Mouse (Mus musculus) T-cell, adult 2 months (primary cell): ENCODE results near the gene Sf3b1.
A peak's percentile ranks its signal among the peaks of the same experiment; 100 is the strongest.
"Not testable (repeated sequence)": the region's sequence is repeated elsewhere in the genome, so short reads cannot be mapped to it uniquely, and the experiment has no call there.

ENCODE experiments used
- DNase-seq: peaks from one replicate; pipeline ENCODE4 v3.0.0; 2022; ENCODE audit warnings: low spot score

Sf3b1 gene

DNA sequence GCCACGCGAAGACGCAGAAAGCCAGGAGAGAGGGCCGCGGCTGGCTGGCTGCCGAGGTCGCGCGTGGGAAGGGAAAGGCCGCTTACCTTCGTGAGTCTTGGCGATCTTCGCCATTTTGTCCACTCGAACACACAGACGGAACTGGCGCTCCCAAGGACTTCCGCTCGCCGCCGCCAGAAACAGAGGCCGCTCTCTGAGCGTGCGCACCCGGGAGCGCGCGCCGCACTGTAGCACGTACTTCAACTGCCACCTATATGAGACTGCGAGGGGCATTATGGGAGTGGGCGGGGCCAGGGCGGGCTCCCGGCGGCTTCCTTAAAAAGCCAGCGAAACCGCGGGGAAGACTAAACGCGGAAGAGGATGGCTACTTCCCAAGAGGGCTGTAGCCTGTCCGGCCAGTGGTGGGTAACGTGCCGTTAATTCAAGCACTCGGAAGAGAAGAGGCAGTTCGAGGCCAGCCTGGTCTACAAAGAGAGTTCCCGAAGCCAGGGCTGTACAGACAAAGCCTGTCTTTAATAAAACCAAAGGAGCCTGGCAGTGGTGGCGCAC is at the start of gene Sf3b1:
Gene Sf3b1 (minus strand): TSS at position 229 of the 549 bp plus-strand sequence.
- peak; percentile 97 for DNase-seq

DNA sequence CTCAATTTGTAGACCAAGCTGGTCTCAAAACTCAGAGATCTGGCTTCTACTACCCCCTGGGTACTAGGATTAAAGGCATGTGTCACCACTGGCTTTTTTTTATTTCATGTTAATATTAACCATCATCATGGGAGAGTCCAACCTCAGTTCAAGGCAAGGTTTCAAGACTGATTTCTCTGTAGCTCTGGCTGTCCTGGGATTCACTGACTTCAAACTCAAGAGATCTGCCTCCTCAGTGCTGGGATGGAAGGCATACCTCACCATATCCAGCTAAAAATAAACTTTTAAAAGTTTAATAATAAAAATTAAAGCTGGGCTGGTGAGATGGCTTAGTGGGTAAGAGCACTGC is 49.1 kb upstream of the Sf3b1 start:
- no peak for DNase-seq

DNA sequence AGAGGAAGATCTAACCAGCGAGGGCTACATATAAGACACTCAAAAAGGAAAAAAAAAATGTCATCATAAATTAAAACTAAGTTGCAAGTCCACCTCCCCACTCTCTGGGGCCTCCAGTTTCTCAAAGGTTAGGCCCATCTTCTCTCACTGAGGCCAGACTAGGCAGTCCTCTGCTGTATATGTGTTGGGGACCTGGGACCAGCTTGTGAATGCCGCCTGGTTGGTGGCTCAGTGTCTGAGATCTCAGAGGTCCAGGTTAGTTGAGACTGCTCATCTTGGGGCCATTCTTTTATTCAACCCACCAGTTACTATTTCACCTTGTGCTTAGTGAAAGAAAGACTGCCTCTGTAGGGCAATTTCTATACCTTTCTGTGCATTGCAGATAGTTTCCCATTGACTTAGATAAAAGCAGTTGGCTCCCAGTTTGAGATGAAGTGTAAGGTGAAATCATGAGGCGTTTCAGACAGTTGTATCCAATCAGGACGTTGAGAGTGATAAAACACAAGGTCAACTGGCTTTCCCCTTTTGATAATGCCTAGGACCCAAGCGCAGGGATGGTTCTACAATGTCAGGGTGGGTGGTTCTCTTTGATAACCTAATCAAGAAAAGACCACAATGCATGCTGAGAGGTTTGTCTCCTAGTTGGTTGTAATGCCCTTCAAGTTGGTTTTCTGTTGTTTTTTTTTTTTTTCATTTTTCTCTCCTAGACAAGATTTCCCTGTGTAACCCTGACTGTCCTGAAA is 48.5 kb upstream of the Sf3b1 start:
- DNase-seq = no peak

DNA sequence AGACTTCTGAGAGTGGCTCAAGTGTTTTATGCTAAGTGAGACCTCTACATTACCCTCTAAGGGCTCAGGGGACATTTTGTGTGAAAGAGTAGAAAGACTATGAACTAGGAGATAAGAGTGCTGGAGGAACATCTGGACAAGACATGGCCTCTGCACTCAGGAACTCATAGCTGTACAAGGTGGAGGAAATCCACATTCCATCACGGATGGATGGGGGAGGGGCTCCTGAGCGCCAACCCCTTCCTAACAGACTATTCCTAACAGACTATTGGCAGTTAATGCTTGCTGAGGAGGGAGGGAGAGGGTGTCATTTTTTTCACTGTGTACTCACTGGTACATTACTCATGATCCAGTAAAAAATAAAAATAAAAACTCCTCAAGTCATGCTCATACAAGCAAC is 47.5 kb upstream of the Sf3b1 start:
- no peak for DNase-seq

DNA sequence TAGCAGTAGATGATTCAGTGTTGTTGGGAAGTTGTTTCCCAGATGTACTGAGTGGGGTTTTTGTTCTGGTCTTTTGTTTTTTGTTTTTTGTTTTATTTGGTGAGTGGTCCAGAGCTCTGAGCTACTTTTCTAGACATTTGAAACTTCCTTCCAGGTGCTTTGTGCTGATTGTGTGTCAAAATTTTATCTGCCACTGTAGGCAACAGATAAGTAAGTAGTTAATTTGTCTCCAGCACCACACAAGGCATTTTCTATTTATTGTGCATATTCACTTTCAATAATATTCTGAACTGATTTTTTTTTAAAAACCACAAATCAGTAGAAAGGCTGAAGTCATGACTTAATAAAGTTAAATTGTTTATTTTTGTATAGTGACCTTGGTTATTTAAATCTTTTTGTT is 45.0 kb upstream of the Sf3b1 start:
- DNase-seq = not testable (repeated sequence)

DNA sequence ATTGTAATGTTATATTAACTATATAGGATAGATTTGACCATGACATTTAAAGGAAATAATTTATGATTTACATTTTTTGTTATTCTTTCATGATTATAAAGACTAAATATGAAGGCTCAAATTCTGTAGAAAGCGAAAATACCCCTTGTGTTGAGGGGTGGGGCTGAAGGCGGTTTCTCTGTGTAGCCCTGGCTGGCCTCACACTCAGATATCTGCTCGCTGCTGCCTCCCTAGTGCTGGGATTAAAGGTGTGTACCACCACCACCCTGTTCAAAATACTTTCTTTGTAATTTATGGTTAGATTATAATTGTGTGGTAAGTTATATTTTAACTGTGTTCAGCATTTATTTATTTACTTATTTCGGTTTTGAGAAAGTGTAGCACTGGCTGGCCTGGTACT is 34.5 kb upstream of the Sf3b1 start:
- DNase-seq = no peak

DNA sequence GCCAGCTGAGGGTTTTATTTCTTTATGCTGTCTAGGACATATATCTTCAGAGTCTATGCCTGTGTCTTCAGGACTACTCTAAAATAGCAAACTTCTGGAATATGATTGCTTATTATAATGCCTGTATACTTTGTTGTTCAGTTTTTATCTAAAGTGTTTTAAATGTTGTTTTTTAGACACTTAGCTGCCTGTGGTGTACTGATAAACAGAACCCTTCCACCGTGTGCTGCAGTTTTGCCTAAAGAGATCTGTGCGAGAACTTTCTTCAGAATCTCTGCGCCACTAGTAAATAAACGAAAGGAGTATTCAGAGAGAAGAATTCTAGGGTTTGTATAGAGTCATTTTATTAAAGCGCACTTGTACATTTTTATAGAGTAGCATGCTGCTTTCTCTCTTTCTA is 33.8 kb upstream of the Sf3b1 start:
- DNase-seq = no peak

DNA sequence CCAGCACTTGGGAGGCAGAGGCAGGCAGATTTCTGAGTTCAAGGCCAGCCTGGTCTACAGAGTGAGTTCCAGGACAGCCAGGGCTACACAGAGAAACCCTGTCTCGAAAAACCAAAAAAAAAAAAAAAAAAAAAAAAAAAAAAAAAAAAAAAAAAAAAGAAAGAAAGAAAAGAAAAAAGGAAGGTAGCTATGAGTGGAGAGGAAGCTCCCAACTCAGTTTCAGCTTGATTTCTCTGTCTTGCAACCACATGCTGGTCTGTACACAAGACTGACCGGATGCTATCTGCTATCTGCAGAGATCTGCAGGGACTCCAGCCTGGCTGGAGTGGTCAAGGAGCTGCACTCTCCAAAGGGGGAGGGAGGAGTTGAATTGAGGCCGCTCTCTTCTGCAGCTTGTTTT is 31.1 kb upstream of the Sf3b1 start:
- DNase-seq = not testable (repeated sequence)

DNA sequence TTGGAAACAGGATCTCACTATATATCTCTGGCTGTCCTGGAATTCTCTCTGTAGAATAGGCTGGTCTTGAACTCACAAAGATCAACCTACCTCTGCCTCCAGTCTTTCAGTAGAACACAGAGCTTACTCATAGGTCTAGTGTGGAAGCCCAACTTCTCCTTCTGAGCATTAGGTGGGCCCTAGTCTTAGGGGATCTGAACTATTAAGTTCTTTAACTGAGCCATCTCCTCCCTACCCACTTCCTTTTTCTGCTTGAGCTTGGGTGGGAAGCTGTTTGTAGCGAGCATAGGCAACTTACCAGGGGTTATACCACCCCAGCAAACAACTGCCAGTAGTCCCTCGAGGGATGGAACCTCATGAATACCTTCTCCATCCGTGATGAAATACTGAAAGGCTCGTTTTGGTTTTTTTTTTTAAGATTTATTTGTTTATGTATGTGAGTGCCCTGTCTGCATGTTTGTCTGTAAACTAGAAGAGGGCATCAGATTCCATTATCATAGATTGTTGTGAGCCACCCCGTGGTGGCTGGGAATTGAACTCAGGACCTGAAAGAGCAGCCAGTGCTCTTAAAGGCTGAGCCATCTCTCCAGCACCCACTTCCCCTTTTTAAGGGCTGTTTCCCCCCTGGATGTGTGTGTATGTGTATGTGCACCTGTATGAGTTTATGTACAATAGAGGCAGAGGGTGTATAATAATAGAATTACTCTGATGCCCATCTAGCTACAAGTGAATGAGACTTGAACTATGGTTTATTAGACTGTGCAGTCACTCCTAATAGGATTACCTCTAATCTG is 28.2 kb upstream of the Sf3b1 start:
- DNase-seq = no peak

DNA sequence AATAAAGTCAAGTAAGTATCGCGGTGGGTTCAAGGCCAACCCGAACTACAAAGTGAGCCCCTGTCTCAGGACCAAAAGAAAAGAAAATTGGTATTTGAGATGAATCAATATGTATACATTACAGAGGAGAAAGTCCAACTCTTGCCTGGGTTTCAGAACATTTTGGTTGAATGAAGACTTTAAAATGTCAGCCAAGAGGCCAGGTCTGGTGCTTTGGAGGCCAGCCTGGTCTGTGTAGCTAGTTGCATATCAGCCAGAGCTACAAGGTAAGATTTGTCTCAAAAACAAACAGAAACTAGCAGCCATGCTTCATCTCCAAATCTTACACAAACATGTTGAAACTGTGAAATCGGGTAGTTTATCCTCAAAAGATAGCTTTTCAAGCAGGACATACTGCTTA is 26.3 kb upstream of the Sf3b1 start:
- no peak for DNase-seq

DNA sequence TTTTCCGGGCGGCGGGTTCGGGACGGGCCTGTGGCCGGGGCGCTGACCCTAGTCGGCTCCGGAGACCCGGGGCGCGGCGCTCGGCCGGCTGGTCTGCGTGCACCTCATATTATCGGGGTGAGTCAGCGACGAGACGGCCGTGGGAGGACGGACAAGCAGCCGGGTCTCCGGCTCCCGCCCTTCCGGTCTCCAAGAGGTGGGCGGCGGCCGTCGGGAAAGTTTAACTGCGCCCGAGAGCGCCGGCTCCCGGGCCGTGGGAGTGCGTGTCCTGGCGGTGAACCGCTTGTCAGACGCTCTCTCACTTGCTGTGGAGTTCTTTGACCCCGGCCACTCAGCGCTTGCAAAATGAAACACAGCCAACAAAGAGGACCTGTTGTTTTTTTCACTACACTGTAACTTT is 25.7 kb upstream of the Sf3b1 start:
- DNase-seq = peak; percentile 56

DNA sequence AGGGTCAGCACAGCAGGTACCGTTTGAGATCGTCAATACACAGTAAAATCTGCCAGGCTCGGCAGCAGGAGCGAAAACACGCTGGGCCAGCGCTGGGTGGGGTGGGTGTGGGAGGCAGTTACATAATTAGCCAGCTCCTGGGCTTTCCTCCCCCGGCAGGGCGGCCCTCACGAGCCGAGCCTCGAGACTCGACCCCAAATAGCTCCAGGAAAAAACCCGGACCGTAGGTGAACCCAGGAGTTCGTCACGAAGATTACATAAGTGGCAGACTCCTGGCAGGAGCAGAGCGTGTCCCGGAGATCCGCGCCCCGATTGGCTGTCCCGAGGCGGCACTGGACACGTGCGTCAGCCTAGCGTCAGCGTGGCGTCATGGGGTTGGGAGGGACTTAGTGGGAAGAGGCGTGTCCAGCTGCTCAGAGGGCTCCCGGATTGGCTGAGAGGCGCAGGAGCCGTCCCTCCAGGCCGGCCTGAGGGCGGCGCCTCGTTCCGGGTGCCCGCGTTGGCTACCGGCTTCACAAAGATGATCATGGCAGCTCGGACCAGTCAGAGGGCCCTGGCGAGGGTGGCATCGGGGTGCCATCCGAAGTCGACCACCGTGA is 25.2 kb upstream of the Sf3b1 start, which contains the start of gene Coq10b:
Gene Coq10b (plus strand): TSS at position 416 of the 599 bp plus-strand sequence.
- DNase-seq = peak; percentile 100

DNA sequence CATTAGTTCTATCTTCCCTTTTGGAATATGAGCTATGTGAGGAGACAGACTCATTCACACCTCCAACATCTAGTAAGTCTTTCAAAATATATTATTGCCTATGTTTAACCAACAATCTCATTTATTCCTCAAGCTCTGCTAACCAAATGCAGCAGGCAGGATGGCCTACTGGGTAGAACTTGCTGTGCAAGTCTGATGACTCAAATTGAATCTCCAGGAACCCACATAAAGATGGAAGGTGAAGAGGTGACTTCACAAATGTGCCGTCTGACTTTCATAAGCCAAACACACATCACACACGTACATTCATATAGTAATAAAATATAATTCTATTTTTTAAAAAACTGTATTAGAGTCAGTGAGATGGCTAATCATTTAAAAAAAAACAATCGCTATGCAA is 24.4 kb upstream of the Sf3b1 start:
- DNase-seq = no peak

DNA sequence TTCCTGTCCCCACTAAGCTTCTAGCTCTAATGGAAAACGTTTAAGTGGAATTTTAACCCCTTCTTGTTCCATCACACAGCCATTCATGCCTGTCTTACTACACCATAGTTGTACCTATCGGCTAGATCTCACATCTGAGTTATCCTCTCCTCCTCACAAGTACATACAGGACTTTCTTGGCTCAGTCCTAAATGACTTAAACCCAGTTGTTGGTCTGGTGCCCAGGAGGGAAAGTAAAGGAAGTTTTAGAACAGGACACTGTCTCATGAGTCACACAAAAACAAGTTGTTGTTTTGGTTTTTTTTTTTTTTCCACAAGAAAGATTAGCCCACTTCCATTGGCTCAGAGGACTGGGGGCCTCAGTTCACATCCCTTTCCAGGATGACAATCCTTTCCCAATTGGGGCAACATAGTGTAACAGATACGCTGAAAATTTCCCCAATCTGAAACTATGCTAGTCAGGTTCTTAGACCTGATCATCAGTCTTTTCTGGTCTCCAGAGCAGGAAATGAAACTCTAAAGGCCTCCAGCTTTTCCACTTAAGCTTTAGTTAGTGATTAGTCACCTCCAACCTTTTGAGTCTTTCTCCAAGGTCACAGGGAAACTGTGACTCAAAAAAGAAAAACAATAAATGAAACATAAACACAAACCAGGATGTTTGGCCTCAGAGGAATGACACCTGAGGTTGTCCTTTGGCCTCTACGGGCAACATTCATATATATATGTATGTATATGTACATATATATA is 21.7 kb upstream of the Sf3b1 start:
- no peak for DNase-seq

DNA sequence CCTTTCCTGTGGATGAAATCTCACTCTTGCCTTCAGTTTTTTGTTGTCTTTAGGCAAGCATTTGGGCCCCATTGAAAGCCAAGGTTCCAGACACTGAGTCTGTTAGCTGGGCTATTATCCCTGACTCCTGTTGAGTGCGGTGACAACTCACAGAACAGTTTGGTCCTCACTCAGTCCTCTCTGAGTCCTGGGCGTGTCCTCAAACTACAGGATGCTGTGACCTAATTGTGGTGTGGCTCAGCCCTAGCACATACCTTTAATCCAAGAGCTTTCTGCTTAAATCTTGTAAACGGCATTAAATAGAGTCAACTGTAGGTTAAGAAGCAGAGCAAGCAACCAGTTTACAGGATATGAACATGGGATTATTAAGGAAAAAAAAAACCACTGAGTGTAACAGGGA is 15.9 kb upstream of the Sf3b1 start:
- DNase-seq = peak; percentile 41

DNA sequence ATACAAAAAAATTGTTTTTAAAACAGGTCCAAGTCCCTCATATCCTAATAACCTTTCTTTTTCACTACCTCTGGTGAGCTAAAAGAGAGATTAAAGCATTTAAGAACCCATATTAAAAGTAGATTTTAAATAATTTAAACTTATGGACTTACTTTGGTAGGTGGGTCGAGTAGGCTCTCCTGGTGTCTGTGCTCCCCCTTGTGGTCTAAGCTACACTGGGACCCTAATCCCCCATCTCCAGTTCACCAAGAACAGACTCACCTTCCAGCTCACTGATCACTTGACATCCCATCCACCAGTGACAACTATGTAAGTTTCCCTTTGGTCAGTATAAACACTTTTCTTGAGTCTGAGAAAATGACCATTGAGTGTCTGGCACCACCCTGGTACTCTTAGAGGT is 15.0 kb upstream of the Sf3b1 start:
- DNase-seq = peak; percentile 45

DNA sequence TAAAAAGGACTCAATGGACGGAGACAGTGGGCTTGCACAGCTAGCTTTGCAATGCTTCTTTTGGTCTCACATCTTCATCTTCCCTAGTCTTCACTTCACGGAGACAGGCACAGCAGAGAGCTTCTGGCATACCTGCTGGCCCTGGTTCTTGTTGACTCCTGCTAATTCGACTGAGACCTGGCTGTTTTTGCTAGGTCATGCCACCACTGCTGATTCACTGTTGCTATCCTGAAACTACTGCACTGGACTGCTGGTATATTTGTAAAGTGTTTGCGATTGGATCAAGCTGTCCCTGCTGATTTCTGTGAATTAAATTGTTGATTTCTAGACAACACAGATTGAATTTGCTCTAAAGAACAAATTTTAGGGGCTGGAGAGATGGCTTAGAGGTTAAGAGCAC is 14.4 kb upstream of the Sf3b1 start:
- no peak for DNase-seq

DNA sequence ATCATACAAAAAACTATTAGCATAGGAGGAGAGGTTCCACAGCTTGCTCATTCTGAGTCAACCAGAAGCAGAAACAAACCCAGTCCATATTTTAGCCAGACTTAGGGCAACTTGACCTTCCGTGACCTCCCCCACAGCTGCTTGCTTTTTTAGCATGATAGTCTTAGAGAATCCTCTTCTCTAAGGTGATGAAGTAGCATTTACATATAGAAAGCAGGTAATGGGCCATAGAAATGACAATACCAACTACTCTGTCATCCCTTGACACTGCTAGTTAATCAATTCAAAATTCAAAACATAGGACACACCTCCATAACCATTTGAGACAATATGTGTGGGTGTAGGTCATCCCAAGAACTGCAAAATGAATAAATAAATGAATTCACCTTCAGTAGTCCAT is 12.7 kb upstream of the Sf3b1 start:
- DNase-seq = no peak

DNA sequence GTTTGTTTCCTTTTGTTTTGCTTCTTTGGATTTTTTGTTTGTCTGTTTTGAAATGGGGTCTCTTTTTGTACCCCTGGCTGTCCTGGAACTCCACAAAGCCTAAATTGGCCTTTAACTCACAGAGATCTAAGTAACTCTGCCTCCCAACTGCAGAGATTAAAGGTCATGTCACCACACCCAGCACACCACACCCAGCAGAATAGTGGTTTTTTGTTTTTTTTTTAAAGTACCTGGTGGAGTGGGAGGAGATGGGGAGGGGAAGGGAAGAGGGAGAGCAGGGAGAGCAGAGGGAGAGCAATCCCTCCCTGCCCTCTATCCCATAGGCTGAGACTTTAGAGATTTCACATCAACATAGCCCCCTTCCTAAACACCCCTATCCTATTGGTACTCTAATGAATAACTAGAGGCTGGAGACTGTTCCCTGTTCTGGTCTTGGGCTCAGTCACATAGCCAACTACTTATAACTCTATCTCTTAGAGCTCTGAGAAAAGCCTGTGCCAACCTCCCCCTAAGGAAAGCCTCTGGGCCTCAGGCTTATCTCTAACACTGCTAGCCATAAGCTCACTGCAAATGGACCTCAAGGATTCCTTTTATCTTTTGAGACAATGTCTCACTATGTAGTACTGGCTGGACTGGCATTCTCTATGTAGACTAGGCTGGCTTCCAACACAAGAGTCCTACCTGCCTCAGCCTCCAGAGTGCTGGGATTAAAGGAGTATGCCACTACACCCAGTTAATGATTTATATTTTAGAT is 3.9 kb upstream of the Sf3b1 start:
- no peak for DNase-seq

DNA sequence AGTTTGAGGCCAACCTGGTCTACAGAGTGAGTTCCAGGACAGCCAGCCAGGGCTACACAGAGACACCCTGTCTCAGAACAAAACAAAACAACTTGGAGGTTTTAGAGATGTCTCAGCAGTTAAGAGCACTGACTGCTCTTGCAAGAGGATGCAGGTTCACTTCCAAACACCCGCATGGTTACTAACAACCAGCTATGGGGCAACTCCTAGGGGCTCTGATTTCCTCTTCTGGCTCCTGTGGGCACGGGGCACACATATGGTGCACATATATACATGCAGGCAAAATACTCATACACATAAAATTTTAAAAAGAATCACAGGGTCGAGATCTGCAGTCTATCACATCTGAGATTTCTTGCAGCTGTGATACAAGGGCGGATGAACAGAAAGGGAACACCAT is 2.2 kb upstream of the Sf3b1 start:
- DNase-seq = no peak

DNA sequence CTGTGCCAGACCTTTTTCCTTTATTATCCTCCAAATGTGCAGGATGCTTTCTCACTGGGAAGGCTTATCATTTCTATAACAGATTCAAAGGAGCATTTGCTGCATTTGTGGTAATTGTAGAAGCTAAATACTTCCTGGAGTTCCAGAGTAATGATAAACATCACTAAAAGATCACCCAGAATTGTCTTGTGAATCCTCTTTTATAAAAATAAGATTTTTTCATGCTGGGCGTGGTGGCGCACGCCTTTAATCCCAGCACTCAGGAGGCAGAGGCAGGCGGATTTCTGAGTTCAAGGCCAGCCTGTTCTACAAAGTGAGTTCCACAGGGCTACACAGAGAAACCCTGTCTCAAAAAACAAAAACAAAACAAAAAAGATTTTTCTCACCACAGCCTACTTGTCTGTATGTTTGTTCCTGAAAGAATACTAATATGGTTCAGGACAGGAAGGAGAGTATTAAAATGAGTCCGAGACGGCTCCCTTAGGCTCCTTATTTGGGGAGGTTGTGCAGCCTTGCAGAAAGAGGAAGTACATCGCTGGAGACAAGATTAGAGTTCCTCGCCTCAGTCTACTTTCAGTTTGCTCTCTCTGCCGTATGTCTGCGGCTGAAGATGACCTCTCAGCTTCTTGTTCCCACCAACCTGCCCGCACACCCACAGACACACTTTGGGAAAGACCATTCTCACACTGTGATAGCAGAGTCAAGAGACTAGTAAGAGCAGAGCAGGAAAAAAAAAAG is 1.4 kb upstream of the Sf3b1 start:
- DNase-seq = peak; percentile 54
